Mouse (Mus musculus) G1E-ER4 (cell line): ENCODE data around the gene Tmem115. TPM values are rescaled to one million over a fixed set of nuclear protein-coding genes. Genes with fewer than 3 reads are reported as not detected.

ENCODE experiments used
- GATA1 ChIP-seq: IDR thresholded peaks from one replicate; pipeline ENCODE4 v1.8.0; 2012; ENCODE audit warnings: low read length, inconsistent platforms
- polyA plus RNA-seq: library from polyadenylated mRNA; stranded (reverse); fragments of >175 nt; gene quantifications from 2 replicates; pipeline ENCODE4 v1.2.3, GENCODE M21; 2012

The Tmem115 gene
- polyA plus RNA-seq, 1 experiment: 43.9 TPM

DNA sequence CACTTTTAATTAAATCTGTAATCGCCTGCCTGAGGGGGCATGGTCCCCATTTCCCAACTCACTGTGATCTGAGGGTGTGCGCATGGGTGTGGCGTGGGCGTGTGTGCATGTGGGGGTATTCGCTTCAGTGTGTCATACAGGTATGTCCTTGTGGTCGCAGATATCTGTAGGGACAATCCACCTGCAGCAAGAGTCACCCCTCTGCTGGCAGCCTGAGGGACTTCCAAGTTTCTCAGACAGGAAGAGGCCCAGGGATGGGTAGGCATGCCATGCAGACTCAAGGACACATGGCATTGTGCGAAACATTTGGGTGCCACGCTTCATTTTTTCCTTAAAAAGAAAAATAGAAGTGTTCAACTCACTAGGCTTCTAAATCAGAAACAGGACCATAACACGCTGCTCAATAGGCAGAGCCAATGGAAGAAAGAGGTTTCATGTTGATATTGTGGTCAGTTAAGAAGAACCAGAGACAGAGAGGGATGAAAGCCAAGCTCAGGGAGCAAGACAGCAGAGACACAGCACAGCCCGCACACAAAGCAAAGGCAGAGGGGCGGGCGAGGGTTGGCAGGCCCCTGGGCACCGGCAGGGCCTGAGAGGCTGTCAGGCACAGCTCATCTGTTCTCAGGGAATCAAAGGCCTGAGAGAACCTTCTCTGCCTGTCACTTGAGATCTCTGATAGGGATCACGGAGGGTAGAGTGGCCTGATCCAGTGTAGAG, 23.2 kb upstream of the Tmem115 start:
- no peak for TF ChIP-seq GATA1

GRCm38 (mm10) chr9:107511436-107511835, 22.3 kb upstream of the Tmem115 start:
- TF ChIP-seq GATA1: no peak

DNA sequence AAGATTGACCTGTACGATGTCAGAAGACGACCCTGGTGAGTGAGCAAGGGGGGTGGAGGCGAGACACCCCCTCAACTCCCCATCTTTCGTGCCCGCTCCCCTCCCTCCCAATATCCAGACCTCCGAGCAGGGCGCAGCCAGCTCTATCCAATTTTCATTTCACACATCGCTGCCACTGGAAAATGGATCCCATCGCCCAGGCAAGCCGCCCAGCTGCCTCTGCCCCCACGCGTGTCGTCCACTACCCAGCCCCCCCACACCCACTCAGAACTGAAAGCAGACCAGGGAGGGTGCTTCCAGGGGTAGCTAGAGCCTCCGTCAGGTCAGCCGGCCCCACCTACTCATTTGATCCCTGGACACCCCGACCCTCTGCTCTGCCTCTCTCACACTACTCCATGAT, 21.4 kb upstream of the Tmem115 start:
- TF ChIP-seq GATA1: no peak

GRCm38 (mm10) chr9:107514303-107514955, 19.3 kb upstream of the Tmem115 start:
- TF ChIP-seq GATA1: no peak

DNA sequence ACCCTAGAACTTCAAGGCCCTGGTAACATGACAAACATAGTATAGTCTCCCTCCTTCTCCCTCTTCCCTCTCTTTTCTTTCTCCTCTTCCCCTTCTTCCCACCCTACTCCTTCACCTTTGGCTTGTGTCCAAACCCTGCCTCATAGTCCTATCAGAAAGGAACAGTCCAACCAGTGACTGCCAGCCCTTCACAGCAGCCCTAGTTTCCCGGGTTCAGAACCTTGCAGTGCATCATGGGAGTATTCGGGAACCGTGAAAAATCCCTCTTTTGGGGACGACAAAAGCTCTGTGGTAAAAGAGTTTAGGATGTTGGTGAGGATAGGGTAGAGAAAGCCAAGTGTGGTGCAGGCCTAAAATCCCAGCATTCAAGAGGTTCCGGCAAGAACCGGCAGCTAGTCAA, 13.4 kb upstream of the Tmem115 start:
- TF ChIP-seq GATA1: no peak

DNA sequence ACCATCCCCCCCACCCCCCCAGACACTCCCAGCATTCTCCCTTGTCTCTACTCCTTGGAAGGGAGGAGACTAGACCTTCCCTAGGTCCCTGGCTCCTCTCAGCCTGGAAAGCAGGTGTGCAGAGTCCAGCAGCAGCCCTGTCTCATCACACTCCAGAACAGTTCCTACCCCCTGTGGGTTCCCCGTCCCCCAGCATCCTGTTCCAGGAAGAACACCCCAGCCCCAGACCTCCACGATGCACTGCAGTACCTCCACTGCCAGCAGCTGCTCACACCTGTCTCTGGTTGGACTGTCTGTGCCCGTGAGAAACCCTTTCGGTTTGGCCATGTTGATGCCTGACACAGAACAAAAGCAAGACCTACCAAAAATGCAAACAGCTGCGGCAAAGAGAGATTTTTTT, 12.6 kb upstream of the Tmem115 start:
- no peak for TF ChIP-seq GATA1

- TF ChIP-seq GATA1: no peak
These were observed 11.9 kb upstream of the Tmem115 start for GRCm38 (mm10) chr9:107521711-107522399.

DNA sequence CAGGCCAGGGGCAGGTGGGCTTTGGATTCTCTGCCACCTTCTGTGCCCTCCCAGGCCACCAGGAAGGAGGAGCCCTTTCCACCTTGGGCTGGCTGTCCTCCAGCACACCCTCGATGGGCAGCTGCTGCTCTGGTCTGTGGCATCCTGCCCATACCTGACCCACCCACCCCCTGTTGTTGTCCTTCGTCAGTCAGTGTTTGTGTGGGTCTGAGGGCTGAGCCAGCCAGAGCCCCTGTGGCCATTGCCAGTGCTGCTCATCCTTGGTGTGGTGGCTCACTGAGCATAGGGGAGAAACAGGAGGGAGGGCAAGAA, 11.4 kb upstream of the Tmem115 start:
- no peak for TF ChIP-seq GATA1

DNA sequence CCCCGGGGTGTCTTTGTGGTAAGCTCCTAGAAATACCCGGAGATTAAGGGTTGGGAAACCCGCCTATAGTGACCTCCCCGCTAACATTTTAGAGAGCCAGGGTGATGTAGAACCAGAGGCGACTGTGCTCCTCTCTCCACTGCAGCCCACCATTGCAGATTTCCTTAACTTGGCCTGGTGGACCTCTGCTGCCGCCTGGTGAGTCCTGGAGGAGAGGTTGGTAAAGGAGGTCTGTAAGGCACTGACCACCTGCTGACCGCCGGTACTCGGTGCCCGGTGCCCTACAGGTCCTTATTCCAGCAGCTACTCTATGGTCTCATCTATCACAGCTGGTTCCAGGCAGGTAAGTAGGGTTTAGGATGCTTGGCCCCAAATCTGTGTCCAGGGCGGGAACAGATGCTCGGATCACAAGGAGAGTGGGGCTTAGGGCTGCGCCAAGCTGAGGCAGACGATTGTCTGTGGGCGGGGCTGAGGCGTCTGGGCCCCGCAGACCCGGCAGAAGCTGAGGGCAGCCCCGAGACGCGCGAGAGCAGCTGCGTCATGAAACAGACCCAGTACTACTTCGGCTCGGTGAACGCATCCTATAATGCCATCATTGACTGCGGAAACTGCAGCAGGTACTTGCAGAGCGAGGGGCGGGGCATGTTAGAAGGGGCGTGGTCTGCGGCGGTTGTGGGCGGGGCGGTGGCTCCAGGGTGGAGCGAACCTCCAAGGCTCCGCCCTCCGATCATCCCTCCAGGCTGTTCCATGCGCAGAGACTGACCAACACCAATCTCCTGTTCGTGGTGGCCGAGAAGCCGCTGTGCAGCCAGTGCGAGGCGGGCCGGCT, 7.3 kb upstream of the Tmem115 start:
- TF ChIP-seq GATA1: no peak

- TF ChIP-seq GATA1: no peak
These were observed 860 bp downstream of the Tmem115 start for GRCm38 (mm10) chr9:107534408-107535202.

GRCm38 (mm10) chr9:107538231-107538630, 4.5 kb downstream of the Tmem115 start:
- no peak for TF ChIP-seq GATA1

- TF ChIP-seq GATA1: no peak
These were observed 5.0 kb downstream of the Tmem115 start for GRCm38 (mm10) chr9:107538711-107539110.

DNA sequence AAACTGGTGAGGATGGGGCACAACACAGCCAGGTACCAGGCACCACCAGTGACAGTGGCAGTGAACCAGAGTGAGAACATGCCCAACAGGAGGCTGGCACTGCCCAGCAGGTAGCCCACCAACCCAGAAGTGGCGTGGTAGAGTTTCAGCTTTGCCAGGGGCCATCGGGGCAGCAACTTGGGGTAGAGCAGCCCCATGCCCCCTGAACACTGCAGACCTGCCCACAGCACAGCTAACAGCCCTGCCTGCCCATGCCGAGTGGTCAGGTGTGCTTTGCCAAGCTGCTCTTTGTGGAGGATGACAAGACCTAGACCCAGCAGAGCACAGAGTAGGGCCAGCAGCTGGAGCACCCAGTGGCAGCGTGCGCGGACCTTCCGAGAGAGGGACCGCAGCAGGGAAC, 6.2 kb downstream of the Tmem115 start:
- no peak for TF ChIP-seq GATA1

DNA sequence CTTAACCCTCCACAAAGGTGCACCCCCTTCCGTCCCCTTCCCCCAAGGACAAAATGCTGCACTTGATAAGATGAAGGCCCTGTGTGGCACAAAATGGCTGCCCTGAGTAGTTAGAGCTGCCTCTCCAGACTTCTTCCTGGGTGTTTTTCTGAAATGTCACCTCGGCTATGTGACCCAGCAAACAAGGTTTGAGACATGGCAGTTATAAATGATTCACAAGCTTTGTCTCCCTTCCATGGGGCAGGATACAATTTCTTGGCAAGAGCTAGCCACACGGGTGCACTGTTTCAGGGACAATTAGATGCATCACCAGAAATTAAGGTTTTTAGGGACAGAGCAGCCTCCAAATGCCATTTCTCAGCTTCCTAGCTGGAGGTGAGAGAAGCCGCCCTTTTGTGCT, 6.7 kb downstream of the Tmem115 start:
- TF ChIP-seq GATA1: no peak

DNA sequence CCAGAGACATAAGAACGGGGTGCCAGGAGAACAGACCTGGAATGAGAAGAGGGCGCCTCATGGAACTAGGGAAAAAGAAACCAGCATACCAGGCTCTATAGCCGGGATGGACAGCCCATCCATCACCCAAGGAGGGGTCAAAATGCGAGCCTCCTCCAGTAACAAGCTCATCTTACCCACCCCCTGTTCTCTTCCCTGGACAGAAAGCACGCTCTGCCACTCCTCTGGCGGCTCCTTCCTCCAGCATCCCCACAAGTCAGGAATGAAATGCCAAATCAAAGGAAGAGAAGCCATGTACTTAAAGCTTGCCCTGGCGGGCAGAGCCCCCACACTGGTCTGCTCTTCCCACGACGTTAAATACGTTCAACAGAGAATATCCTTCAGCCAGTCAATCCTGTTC, 7.3 kb downstream of the Tmem115 start:
- TF ChIP-seq GATA1: no peak
